Mouse (Mus musculus) kidney, postnatal 36 days (tissue): ENCODE results near the gene Evl.

Source experiments
- DNase-seq, 2 experiments: peaks; one replicate each; pipeline ENCODE4 v3.0.0; 2021 to 2022; ENCODE audit warnings: mixed read lengths in 2 of 2

Gene Evl

GRCm38 (mm10) chr12:108653358-108654335, 99.1 kb downstream of the Evl start:
- DNase-seq, result peak; percentile 67 to 73

DNA sequence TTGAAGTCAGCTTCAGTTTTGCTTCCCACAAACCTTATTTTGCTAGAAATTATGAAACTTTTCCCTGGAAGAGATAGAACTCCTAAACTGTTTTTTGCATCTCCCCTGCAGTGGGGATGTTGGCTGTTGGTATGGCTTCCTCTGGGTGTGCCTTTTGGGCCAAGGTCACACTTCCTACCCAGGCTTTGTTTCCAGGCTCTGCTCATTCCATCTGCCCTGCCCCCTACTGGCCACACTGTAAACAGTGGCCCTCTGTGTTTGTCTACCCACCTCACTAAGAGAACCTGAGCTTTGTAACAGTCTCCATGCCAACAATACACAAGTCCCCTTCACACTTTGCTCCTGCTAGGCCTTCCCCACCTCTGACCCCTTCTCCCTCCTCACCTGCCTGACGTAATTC, 102.8 kb downstream of the Evl start:
- DNase-seq, result peak; percentile 57 to 84

DNA sequence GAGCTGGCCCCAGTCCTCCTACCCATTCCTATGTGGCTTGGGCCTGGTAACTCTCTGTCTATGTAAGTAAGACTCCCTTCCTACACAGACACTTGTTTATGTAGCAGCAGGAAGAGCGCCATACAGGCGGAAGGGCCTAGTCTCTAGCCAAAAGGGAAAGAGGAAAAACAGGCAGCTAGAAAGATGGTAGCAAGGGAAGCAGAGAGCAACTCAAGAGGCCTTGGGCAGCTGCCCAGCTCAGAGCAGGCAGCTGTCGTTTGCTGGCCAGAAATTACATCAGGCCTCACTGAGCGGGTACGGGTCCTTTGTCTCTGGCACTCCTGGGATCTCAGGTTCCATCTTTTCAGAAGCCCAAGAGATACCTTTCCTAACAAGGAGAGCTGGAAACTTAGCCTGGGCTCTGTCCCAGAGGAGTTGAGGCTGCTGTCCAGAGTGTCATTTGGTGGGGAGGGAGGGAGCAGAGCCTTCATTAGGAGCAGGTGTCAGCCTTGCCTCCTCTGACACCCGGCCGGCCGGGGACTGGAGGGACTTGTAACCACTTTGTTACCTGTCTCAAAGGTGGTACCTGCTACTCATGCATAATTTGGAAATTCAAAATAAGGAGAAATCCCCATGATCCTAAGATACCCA, 114.2 kb downstream of the Evl start:
- DNase-seq, result no peak

- no peak for DNase-seq
Measured at GRCm38 (mm10) chr12:108671541-108671940, 117.0 kb downstream of the Evl start.

DNA sequence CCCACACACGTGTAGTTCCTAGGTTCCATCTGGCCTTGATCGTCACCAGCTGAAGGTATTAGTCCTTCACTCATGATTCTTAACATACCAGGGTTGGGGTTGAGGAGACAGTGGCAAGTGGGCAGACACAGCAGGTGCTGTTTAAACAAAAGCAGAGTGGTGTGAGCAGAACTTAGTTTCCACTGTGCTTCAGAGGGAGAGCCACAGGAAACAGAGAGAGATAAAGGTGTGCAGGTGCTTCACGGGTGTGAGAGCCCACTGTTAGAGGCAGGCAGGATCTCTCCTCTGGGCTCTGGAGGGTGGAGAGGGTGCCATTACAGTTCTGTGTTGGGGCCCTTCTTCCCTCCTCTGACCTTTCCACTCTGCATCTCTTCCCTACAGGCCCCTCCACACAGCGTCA, 118.4 kb downstream of the Evl start:
- no peak for DNase-seq

DNA sequence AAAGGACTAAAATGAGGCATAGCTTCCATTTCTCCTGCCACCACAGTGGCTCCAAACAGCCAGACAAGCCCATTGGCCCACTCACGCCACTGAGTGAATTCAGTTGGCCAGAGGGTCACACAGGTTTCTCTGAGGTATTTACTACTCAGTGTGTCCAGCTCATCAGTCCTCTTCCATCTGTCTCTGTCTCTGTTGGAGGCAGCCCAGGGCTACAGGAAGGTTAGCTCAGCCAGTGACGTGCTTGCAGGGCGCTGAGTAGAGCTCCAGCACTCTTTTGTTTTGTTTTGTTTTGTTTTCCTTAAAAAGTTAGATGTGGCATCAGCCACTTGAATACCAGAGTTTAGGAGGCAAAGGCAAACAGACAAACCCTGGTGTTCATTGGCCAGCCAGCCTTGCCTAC, 119.0 kb downstream of the Evl start:
- DNase-seq, result no peak

GRCm38 (mm10) chr12:108674502-108674901, 120.0 kb downstream of the Evl start:
- peak; percentile 71 to 82 for DNase-seq

GRCm38 (mm10) chr12:108674916-108675315, 120.4 kb downstream of the Evl start:
- peak in 1 of 2 experiments; percentile 25 for DNase-seq

- DNase-seq, result peak; percentile 81 to 90
Measured at GRCm38 (mm10) chr12:108675614-108676401, 121.3 kb downstream of the Evl start.

GRCm38 (mm10) chr12:108677116-108677515, 122.6 kb downstream of the Evl start:
- peak; percentile 44 to 55 for DNase-seq

DNA sequence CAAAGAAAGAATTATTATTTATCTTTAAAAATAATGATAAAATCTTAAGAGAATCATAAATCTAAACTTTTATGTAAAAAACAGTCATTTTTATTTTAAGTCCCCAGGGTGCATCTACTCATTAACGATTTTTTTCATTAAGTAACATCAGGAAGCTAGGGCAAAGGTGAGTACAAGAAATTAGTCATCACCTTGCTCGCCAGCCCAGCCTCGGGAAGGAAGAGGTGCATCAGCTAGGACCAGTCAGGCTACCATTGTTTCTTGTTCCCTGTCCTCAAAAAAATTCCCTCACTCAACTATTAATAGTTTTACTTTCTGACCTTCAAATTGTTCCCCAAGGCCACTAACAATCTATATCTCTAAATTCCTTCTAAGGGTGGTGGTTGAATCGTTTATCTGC, 123.8 kb downstream of the Evl start:
- DNase-seq, result peak; percentile 52 to 70

GRCm38 (mm10) chr12:108680861-108681260, 126.3 kb downstream of the Evl start:
- DNase-seq, result no peak

DNA sequence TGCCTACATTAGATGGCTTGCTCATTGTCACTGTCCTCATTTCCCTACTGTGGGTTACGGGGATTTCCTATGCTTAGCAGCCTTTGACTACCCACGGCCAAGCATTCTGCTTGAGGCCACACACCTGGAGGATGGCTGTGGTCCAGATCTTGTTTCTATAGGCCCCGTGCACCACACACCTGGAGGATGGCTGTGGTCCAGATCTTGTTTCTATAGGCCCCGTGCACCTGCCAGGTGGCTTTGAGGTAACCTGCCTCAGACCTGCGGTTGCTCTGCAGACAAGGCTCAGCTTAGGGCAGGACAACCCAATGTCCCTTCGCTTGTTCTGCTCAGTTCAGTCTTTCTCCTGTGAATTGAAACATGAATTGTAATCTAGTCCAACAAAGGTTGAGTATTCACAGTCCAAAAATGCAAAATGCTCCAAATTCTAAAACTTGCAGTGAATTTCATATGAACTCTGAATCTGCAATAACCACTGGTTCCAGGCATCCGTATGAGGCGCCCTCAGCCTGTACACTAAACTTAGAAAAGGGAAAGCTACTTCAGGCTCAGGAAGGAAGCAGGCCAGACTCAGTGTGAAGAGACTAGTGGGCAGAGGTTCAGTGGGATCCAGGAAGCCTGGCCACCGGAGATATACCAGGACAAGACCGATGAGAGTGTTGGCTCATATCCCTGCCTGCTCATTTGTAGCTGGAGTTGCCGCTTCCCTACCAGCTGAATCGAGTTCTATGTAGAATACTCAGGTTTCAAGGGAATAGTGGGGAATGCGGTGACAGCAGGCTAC, 127.9 kb downstream of the Evl start:
- DNase-seq, result peak; percentile 42 to 49

DNA sequence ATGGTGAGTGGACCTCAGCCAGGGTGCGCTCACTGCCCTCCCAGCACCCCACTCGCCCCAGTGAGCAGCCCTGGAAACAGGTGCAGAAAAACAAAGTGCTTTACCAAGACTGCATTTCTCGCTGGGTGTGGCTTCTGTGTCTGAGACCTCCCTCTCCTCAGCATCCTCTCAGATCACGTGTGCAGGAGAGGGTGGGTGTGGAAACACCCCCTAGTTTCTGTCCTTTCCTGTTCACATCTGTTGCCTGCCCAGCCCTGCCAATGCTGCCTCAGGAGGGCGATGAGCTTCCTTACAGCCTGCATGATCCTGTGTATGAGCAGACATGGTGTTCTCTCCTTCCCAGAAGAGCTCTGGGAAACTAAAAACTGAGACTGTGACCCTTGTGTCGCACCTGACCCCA, 131.9 kb downstream of the Evl start:
- DNase-seq, result peak in 1 of 2 experiments; percentile 48

- peak; percentile 63 to 75 for DNase-seq
Measured at GRCm38 (mm10) chr12:108686926-108687325, 132.4 kb downstream of the Evl start.

GRCm38 (mm10) chr12:108689167-108689566, 134.6 kb downstream of the Evl start:
- peak in 1 of 2 experiments; percentile 42 for DNase-seq

GRCm38 (mm10) chr12:108690529-108690928, 136.0 kb downstream of the Evl start:
- DNase-seq, result no peak

- no peak for DNase-seq
Measured at GRCm38 (mm10) chr12:108693592-108693991, 139.1 kb downstream of the Evl start.

GRCm38 (mm10) chr12:108694223-108694622, 139.7 kb downstream of the Evl start:
- DNase-seq, result peak; percentile 68 to 75

- DNase-seq, result peak; percentile 63 to 67
Measured at GRCm38 (mm10) chr12:108698697-108699471, 144.4 kb downstream of the Evl start.

GRCm38 (mm10) chr12:108699576-108699975, 145.1 kb downstream of the Evl start:
- peak; percentile 43 to 60 for DNase-seq
